Mouse (Mus musculus): ENCODE results near the gene Gp9. TPM values are rescaled to one million over a fixed set of nuclear protein-coding genes. Genes with fewer than 3 reads are reported as not detected.
A peak's percentile ranks its signal among the peaks of the same experiment; 100 is the strongest.

Gene Gp9
- polyA plus RNA-seq, 1 experiment from 2014 or later = 0.66 TPM

GRCm38 (mm10) chr6:87746059-87746458, 31.8 kb upstream of the Gp9 start:
- 37% methylated on average over 3 of the region's 3 CpGs for WGBS
- Histone ChIP-seq H3K4me3 (replicated peaks; ENCODE audit: low read depth, low read length) (no peak overlapping the region), H3K4me1 (replicated peaks; ENCODE audit: insufficient read depth, low read length) (no peaks in the 10 kb centered on the region), H3K4me2 (ENCODE audit: low read length) (no peak overlapping the region), H3K27me3 (ENCODE audit: insufficient read depth, low read length) (no peaks in the 10 kb centered on the region), H3K9ac (ENCODE audit: low read depth, low read length) (no peak overlapping the region), H3K9me3 (replicated peaks; ENCODE audit: low read length) (no peaks in the 10 kb centered on the region), H3K36me3 (ENCODE audit: insufficient read depth, low read length) (no peaks in the 10 kb centered on the region), H3K27ac (0 out of 2 replicates have a peak overlapping the region, but pooled peaks have one; percentile 1)
- no peak for ATAC-seq (replicated peaks; ENCODE audit: low FRiP score, low read depth)
- TF ChIP-seq CTCF (IDR thresholded peaks at IDR 0.05; ENCODE audit: low read depth) = no peak
- DNase-seq (ENCODE audit: low spot score) = peak; percentile 47

DNA sequence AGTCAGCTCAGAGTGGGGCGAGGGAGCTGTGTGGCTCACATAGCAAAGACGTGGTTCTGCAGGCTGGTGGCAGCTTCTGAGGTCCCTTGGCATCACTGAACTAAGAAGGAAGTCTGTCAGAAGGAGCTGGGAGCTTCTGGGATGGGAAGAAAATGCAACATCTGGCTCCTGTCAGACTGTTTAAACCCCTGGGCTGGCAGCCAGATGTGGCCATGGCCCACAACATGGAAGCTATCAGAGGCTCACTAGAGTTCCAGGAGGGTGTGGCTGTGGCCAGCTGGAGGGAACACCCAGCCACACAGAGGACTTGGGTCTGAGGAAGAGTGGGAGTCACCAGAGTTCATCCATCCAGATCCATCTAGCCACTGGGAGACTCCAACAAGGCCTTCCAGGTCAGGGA, 31.0 kb upstream of the Gp9 start:
- ATAC-seq (replicated peaks; ENCODE audit: low FRiP score, low read depth) (no peak), DNase-seq (ENCODE audit: low spot score) (peak; percentile 69)
- H3K27me3 ChIP-seq (ENCODE audit: insufficient read depth, low read length) = no peaks in the 10 kb centered on the region
- TF ChIP-seq CTCF (IDR thresholded peaks at IDR 0.05; ENCODE audit: low read depth) = no peak
- 62% methylated on average over 2 of the region's 2 CpGs for WGBS
- no peak overlapping the region for H3K4me2 ChIP-seq (ENCODE audit: low read length)
- H3K9ac ChIP-seq (ENCODE audit: low read depth, low read length) = no peak overlapping the region
- 0 out of 2 replicates have a peak, but pooled peaks cover 4% of the 10 kb centered on the region for H3K36me3 ChIP-seq (ENCODE audit: insufficient read depth, low read length)
- no peaks in the 10 kb centered on the region for H3K4me1 ChIP-seq (replicated peaks; ENCODE audit: insufficient read depth, low read length)
- no peaks in the 10 kb centered on the region for H3K9me3 ChIP-seq (replicated peaks; ENCODE audit: low read length)
- no peak overlapping the region for H3K27ac ChIP-seq
- H3K4me3 ChIP-seq (replicated peaks; ENCODE audit: low read depth, low read length) = no peak overlapping the region

DNA sequence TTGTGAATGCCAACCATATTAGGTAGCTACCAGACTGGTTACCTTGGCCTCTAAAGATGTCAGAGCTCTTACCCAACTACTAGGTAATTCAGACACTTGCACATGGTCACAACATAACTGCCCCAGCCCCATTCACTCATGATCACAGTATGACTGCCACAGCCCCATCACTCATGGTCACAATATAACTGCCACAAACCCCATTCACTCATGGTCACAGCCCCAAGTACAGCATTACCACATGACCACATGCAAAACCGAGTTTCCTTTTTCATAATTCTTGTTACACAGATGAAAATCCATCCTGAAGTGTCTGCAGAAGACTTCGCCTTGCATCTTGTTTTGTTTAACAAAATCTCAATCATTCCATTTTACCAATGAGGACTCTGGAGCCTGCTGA, 29.8 kb upstream of the Gp9 start:
- no peak for TF ChIP-seq CTCF (IDR thresholded peaks at IDR 0.05; ENCODE audit: low read depth)
- WGBS = 96% methylated on average over 2 of the region's 2 CpGs
- DNase-seq (ENCODE audit: low spot score) (no peak), ATAC-seq (replicated peaks; ENCODE audit: low FRiP score, low read depth) (no peak)
- no peak overlapping the region for H3K27ac ChIP-seq
- H3K27me3 ChIP-seq (ENCODE audit: insufficient read depth, low read length) = no peaks in the 10 kb centered on the region
- no peaks in the 10 kb centered on the region for H3K9me3 ChIP-seq (replicated peaks; ENCODE audit: low read length)
- H3K4me1 ChIP-seq (replicated peaks; ENCODE audit: insufficient read depth, low read length) = no peaks in the 10 kb centered on the region
- H3K9ac ChIP-seq (ENCODE audit: low read depth, low read length) = no peak overlapping the region
- H3K36me3 ChIP-seq (ENCODE audit: insufficient read depth, low read length) = 0 out of 2 replicates have a peak, but pooled peaks cover 4% of the 10 kb centered on the region
- H3K4me3 ChIP-seq (replicated peaks; ENCODE audit: low read depth, low read length) = no peak overlapping the region
- H3K4me2 ChIP-seq (ENCODE audit: low read length) = no peak overlapping the region

DNA sequence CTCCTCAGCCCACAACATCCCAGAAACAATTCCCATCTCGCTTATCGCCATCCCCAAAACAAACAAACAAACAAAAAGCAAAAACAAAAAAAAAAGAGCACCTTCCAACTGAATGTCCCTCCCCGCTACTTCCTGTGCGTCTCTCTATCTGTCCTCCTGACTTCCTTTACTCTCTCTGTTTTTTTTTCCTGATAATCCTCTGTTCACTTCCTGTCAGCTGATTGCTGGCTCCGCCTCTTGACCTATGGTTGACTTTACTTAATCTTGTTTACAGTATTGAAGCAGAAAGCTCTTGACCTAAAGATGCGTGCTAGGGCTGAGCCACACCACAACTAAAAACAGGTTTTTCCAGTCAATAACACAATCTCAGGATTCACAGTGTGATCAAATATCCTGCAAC, 29.3 kb upstream of the Gp9 start:
- DNase-seq (ENCODE audit: low spot score) = peak; percentile 50
- TF ChIP-seq CTCF (IDR thresholded peaks at IDR 0.05; ENCODE audit: low read depth) = no peak
- H3K9ac ChIP-seq (ENCODE audit: low read depth, low read length) = no peak overlapping the region
- no peaks in the 10 kb centered on the region for H3K4me1 ChIP-seq (replicated peaks; ENCODE audit: insufficient read depth, low read length)
- no peak overlapping the region for H3K27ac ChIP-seq
- H3K36me3 ChIP-seq (ENCODE audit: insufficient read depth, low read length) = 0 out of 2 replicates have a peak, but pooled peaks cover 4% of the 10 kb centered on the region
- no peak for ATAC-seq (replicated peaks; ENCODE audit: low FRiP score, low read depth)
- H3K4me2 ChIP-seq (ENCODE audit: low read length) = no peak overlapping the region
- H3K9me3 ChIP-seq (replicated peaks; ENCODE audit: low read length) = no peaks in the 10 kb centered on the region
- no peak overlapping the region for H3K4me3 ChIP-seq (replicated peaks; ENCODE audit: low read depth, low read length)
- H3K27me3 ChIP-seq (ENCODE audit: insufficient read depth, low read length) = no peaks in the 10 kb centered on the region
- WGBS = 82% methylated on average over 6 of the region's 6 CpGs

DNA sequence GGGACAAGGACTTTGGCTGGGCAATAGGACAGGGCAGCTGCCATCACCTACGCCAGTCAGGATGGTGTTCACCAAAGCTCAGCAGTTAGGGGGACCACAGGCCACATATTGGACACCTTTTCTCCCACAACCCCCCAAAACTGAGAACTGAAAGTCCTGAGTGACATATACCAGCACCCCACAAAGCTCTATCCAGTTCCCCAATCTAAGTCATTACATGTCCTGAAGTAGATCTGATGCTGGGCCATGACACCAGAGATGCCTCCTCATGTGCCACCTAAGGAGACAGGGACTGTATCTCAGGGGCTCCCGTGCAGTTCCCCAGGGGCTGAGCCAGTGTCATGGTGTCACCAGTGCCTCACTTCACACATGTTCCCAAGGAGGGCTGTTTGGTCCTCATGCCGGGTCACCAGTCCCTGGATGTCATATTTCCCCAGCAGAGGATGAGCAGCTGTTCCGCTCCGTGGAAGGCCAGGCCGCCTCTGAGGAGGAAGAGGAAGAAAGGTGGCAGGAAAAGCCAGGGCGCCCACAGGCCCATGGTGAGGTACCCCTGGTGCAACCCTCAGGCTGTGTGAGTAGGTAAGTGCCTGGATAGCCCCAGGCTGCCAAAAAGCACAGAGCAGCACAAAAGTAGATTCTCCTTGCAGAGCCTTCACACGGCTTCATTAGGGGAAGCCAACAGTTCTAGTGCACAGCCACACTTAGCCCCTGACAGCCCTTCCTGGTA, 27.5 kb upstream of the Gp9 start:
- Histone ChIP-seq H3K4me3 (replicated peaks; ENCODE audit: low read depth, low read length) (no peak overlapping the region), H3K27me3 (ENCODE audit: insufficient read depth, low read length) (no peaks in the 10 kb centered on the region), H3K27ac (no peak overlapping the region), H3K36me3 (ENCODE audit: insufficient read depth, low read length) (0 out of 2 replicates have a peak, but pooled peaks cover 4% of the 10 kb centered on the region), H3K4me1 (replicated peaks; ENCODE audit: insufficient read depth, low read length) (no peaks in the 10 kb centered on the region), H3K9ac (ENCODE audit: low read depth, low read length) (no peak overlapping the region), H3K4me2 (ENCODE audit: low read length) (no peak overlapping the region), H3K9me3 (replicated peaks; ENCODE audit: low read length) (no peaks in the 10 kb centered on the region)
- DNase-seq (ENCODE audit: low spot score) = no peak
- ATAC-seq (replicated peaks; ENCODE audit: low FRiP score, low read depth) = no peak
- 81% methylated on average over 8 of the region's 8 CpGs for WGBS
- no peak for TF ChIP-seq CTCF (IDR thresholded peaks at IDR 0.05; ENCODE audit: low read depth)

DNA sequence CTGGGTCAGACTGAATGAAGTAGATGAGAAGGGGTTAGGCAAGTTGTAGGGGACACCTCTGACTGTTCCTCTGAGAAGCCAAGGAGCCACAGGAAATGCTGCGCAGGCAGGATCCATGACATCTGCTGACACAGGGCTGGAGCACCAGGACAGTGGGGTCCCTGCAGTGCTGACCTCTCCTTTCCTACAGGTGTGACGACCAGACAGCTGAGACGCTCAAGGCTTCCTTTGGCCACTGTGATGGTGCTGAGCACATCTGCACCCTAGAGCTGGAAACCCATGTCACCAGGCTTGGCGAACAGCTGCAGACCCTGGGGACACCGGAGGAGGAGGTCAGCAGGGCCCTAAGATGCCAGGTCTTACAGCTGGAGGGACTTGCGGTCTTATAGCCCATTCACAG, 26.3 kb upstream of the Gp9 start:
- no peak for TF ChIP-seq CTCF (IDR thresholded peaks at IDR 0.05; ENCODE audit: low read depth)
- H3K9me3 ChIP-seq (replicated peaks; ENCODE audit: low read length) = no peaks in the 10 kb centered on the region
- no peak overlapping the region for H3K9ac ChIP-seq (ENCODE audit: low read depth, low read length)
- no peaks in the 10 kb centered on the region for H3K27me3 ChIP-seq (ENCODE audit: insufficient read depth, low read length)
- H3K36me3 ChIP-seq (ENCODE audit: insufficient read depth, low read length) = 0 out of 2 replicates have a peak, but pooled peaks cover 4% of the 10 kb centered on the region
- no peaks in the 10 kb centered on the region for H3K4me1 ChIP-seq (replicated peaks; ENCODE audit: insufficient read depth, low read length)
- WGBS = 93% methylated on average over 6 of the region's 6 CpGs
- H3K27ac ChIP-seq = no peak overlapping the region
- H3K4me2 ChIP-seq (ENCODE audit: low read length) = no peak overlapping the region
- no peak for DNase-seq (ENCODE audit: low spot score)
- no peak for ATAC-seq (replicated peaks; ENCODE audit: low FRiP score, low read depth)
- no peak overlapping the region for H3K4me3 ChIP-seq (replicated peaks; ENCODE audit: low read depth, low read length)

Measured in kidney, postnatal 0 days (tissue).